Mouse (Mus musculus): ENCODE measurements at regions not wholly inside any gene's neighbourhood (a gene's known extent, or its start where the extent isn't known, plus 50 kb on each side); places are given as distances from the start of the nearest gene placed in this dataset.
A peak's percentile ranks its signal among the peaks of the same experiment; 100 is the strongest.

DNA sequence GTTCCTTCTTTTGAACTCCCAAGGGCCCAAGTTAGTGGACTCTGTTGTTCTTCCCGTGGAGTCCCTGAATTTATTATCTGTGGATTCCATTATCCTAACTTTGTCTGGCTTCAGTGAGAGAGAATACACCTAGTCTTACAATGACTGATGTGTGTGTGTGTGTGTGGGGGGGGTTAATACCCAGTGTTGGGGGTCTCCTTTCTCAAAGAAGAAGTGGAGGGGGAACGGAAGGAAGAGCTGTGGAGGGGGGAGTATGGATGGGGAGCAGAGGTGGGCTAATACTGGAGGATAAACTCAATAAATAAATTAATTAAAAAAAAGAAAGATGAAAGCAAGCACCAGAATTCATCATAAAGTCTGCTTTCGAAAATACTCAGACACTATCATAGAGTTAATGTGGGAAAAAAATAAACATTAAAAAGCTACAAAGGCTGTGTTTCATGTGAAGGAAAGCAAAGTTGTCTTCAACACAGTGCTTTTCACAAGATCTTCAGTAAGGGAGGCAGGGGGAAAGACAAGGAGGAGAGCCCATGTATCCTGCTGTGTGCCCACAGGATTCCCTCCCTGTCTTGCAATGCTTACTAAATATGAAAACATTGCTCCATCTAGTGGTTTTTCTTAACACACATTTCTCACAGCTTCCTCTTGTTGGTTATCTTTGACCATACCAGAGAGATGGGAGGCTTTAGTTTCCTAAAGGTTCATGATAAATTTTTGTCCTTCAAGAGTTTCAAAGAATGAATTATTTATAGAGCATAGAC lies 173.4 kb upstream of the A1bg start:
- ATAC-seq (replicated peaks; ENCODE audit: poor library complexity) = peak; percentile 65

DNA sequence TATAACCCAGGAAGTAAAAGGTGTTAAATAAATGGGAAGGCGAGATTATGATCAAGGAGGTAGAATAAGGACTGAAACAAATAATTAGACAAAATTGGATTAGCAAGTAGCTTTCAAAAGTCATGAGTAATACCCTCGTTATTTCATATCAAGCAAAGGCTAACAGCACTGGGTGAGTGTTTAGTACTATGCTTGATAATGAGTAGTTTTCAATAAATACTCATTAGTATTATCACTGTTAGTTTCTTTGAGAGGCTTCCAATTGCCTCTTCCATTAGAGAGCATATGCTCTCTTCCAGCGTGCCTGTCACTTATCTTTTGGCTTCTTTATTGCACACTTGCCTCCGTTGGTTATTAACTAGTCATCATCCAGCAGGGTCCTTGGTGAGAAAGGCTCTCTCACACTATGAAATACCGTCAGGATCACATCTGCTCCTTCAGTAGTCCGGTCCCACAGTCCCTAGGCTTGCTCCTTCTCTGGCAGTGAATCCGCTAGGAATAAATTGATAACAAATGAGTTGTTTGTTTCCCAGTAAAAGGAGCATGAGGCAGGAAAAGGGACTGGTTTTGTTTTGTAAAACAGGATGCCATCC lies 132.3 kb upstream of the A1bg start:
- ATAC-seq (replicated peaks; ENCODE audit: poor library complexity) = no peak

GRCm38 (mm10) chr15:61051363-61051762 lies 128.6 kb upstream of the A1bg start:
- no peak for ATAC-seq (replicated peaks; ENCODE audit: poor library complexity)

DNA sequence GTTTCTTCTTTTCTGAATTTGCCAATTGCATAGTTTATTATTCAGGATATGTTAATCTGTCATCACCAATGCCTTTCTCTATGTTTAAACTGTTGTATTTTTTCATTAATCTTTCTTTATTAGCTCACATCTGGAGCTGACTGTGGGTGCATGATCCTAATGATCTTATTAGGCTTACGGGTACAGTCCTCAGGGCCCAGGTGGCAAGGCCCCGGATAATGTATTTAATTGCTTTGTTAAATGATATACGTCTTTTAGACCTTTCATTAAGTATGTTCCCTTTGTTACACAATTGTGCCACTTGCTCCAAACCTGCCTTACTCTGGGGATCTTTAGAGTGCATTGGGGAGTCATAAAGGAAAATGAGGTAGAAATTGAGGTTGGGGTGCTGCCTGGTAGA lies 86.7 kb upstream of the A1bg start:
- no peak for ATAC-seq (replicated peaks; ENCODE audit: poor library complexity)

GRCm38 (mm10) chr15:61007461-61008059 lies 84.7 kb upstream of the A1bg start:
- no peak for ATAC-seq (replicated peaks; ENCODE audit: poor library complexity)

- no peak for ATAC-seq (replicated peaks; ENCODE audit: poor library complexity)
Observed at GRCm38 (mm10) chr15:61006608-61007007, 83.8 kb upstream of the A1bg start.

GRCm38 (mm10) chr15:60993971-60994690 lies 71.3 kb upstream of the A1bg start:
- no peak for ATAC-seq (replicated peaks; ENCODE audit: poor library complexity)

DNA sequence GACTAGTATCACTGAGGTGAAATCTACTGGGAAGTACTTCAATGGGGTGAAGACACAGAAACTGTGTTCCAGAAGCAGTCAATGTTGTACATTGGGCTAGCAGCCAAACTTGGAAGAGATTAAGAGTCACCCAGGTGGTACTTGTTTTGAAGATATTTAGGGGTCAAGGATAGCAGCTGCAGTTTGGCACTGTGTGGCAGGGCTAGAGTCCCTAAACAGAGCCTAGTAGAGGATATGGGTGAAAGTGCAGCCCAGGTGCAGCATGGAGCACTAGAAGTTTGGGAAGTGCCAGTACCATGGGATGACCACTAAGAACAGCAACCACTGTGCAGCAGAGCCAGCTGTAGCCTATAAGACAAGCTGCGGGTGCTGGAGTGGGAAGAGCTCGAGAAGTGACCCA lies 70.6 kb upstream of the A1bg start:
- ATAC-seq (replicated peaks; ENCODE audit: poor library complexity) = no peak

DNA sequence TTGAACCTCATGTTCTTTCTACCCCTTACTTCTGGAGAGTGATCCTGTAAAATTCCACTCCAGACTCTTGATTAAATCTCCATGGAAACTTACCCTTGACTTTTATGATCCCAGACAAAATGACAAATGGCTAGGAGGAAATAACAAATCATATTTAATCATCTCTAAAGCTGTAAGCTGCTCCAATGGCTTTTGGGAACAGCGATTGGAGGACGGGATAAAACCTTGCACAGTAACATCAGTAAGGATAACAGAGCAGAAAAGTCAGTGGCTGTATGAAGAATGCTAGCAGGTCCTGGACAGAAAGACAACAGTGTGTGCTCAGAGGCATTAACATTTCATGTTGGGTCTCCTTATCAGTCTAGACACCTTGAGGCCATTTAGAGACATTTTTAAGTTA lies 59.8 kb upstream of the A1bg start:
- no peak for ATAC-seq (replicated peaks; ENCODE audit: poor library complexity)

Data from megakaryocyte progenitor cell, adult 5-6 weeks (primary cell).